ENCODE assay signal across 8 mouse cellular contexts in genomic region chr2:150678392-150678791, GRCm38 (mm10). TPM values are rescaled to one million over a fixed set of nuclear protein-coding genes. Genes with fewer than 3 reads are reported as not detected.
DNase-seq lines count a peak whose midpoint lies in the region; ATAC-seq and TF ChIP-seq lines count a peak whose summit lies in the region.
"Had no signal": no experiment of that assay in that cellular context is flagged by ENCODE, and none has a peak within 500 bp of the region (broad histone marks: within the 10 kb centered on the region; RNA-seq: fewer than 3 reads in every experiment).

No protein-coding gene starts in this region.

- no peaks in the 10 kb centered on the region for H3K9me3 ChIP-seq in embryonic facial prominence, embryonic 10.5 days
- H3K9me3 ChIP-seq in lung, embryonic 14.5 days (ENCODE audit: low read depth, low read length), result no peaks in the 10 kb centered on the region

- H3K27ac ChIP-seq in embryonic facial prominence, embryonic 10.5 days (replicated peaks), result no peak overlapping the region
- no peak overlapping the region for H3K27ac ChIP-seq in lung, embryonic 14.5 days (ENCODE audit: low read depth)

- peak; percentile 90 for TF ChIP-seq CTCF in lung, embryonic 14.5 days (IDR thresholded peaks at IDR 0.05; ENCODE audit: low read depth)

- H3K9ac ChIP-seq in lung, embryonic 14.5 days, result no peak overlapping the region

- H3K4me2 ChIP-seq in lung, embryonic 14.5 days, result no peak overlapping the region

- no peak overlapping the region for H3K4me3 ChIP-seq in embryonic facial prominence, embryonic 10.5 days
- no peak overlapping the region for H3K4me3 ChIP-seq in lung, embryonic 14.5 days (ENCODE audit: low read depth, low read length)

- DNase-seq in 3134 (ENCODE audit: extremely low read depth, insufficient read length, low spot score) (peak; percentile 21), 416B (ENCODE audit: low read depth) (peak; percentile 81)
- peak; percentile 79 for DNase-seq in adrenal gland, postnatal 25 days
- DNase-seq in embryonic facial prominence, embryonic 10.5 days (ENCODE audit: low spot score), result peak; percentile 85
- DNase-seq in lung, embryonic 14.5 days, result peak; percentile 90
- DNase-seq in right cerebral cortex, postnatal 4 days, result peak; percentile 88

- H3K27me3 ChIP-seq in embryonic facial prominence, embryonic 10.5 days (replicated peaks; ENCODE audit: low read depth, poor library complexity, severe bottlenecking), result no peaks in the 10 kb centered on the region
- H3K27me3 ChIP-seq in lung, embryonic 14.5 days (ENCODE audit: insufficient read depth, low read length), result no peaks in the 10 kb centered on the region

- H3K36me3 ChIP-seq in embryonic facial prominence, embryonic 10.5 days (replicated peaks), result no peaks in the 10 kb centered on the region
- no peaks in the 10 kb centered on the region for H3K36me3 ChIP-seq in lung, embryonic 14.5 days (ENCODE audit: insufficient read depth)

- peak; percentile 55 for ATAC-seq in inflammation-experienced regulatory T-cells, adult 6 months
- ATAC-seq in lung, embryonic 14.5 days (ENCODE audit: insufficient read depth), result 0 out of 2 replicates have a peak, but pooled peaks have one; percentile 21

- under 1% methylated on average over 3 of the region's 3 CpGs for WGBS in embryonic facial prominence, embryonic 10.5 days
- 1% methylated on average over 3 of the region's 3 CpGs for WGBS in lung, embryonic 14.5 days

- H3K4me1 ChIP-seq in embryonic facial prominence, embryonic 10.5 days, result no peaks in the 10 kb centered on the region
- H3K4me1 ChIP-seq in lung, embryonic 14.5 days (ENCODE audit: insufficient read depth), result no peaks in the 10 kb centered on the region

RNA-seq across cellular contexts. Expression of gene Acss1, which starts 10.1 kb away (rescaled TPM):
- 17.3 and 23.4 TPM in 2 replicates for total RNA-seq in adrenal gland, postnatal 25 days (2021)
- polyA plus RNA-seq in embryonic facial prominence, embryonic 10.5 days (2016; fragmentation: Nextera tagmentation; extraction: Ambion mirVana), result 7.8 and 9.3 TPM in 2 replicates
- polyA plus RNA-seq in inflammation-experienced regulatory T-cells, adult 6 months (2017; shearing (Covaris generic)), result 10 to 100 TPM in 2 of 3 experiments, 1 to 10 TPM in 1; 7.4 to 18.7 (median 13.7) TPM
- 5.3 and 5.9 TPM in 2 replicates for polyA plus RNA-seq in lung, embryonic 14.5 days (2014; fragmentation: Nextera tagmentation; extraction: Ambion mirVana)

RNA-seq across cellular contexts. Expression of gene Vsx1, which starts 10.8 kb away (rescaled TPM):
- total RNA-seq in adrenal gland, postnatal 25 days (2021), result not detected in 2 replicates
- polyA plus RNA-seq in embryonic facial prominence, embryonic 10.5 days (2016; fragmentation: Nextera tagmentation; extraction: Ambion mirVana), result 0.04 and 0.23 TPM in 2 replicates
- polyA plus RNA-seq in inflammation-experienced regulatory T-cells, adult 6 months (2017; shearing (Covaris generic)), result not detected
- polyA plus RNA-seq in lung, embryonic 14.5 days (2014; fragmentation: Nextera tagmentation; extraction: Ambion mirVana), result not detected in 2 replicates
- total RNA-seq: hematopoietic stem cell, adult 5-6 weeks had no signal

Comparison
In these comparisons a context has a peak if more than half of its experiments do, and no peak if none do; other contexts are left out.
1. DNase-seq: peak in every context shown above with its lines; median percentile 90 in lung, embryonic 14.5 days; 88 in right cerebral cortex, postnatal 4 days; 85 in embryonic facial prominence, embryonic 10.5 days; 81 in 416B; 79 in adrenal gland, postnatal 25 days; 21 in 3134.